Mouse (Mus musculus) embryonic facial prominence, embryonic 13.5 days (tissue): Measurements from ENCODE around the gene Tecr. TPM values are rescaled to one million over a fixed set of nuclear protein-coding genes. Genes with fewer than 3 reads are reported as not detected.

ENCODE experiments used
- ATAC-seq: fragments of 200-750 bp; cut with Nextera tagmentation; 2 replicates; pipeline ENCODE4 v1.8.0; 2017; ENCODE audit warnings: low read depth; ENCODE audit not compliant: insufficient number of reproducible peaks, insufficient read depth, low FRiP score, low TSS enrichment
- H3K27ac ChIP-seq: fragments of 300-500 bp; sonication (generic); 2 replicates; pipeline ENCODE4 v1.5.1; 2015; ENCODE audit warnings: moderate library complexity, mild to moderate bottlenecking, inconsistent platforms
- H3K27me3 ChIP-seq: fragments of 300-500 bp; sonication (generic); 2 replicates; pipeline ENCODE4 v1.6.1; 2015; ENCODE audit warnings: mild to moderate bottlenecking, inconsistent platforms
- H3K36me3 ChIP-seq: fragments of 300-500 bp; sonication (generic); 2 replicates; pipeline ENCODE4 v1.6.1; 2015; ENCODE audit warnings: mild to moderate bottlenecking, inconsistent platforms
- H3K4me1 ChIP-seq: fragments of 300-500 bp; sonication (generic); 2 replicates; pipeline ENCODE4 v1.6.1; 2015; ENCODE audit warnings: inconsistent platforms
- H3K4me2 ChIP-seq: fragments of 300-500 bp; sonication (generic); 2 replicates; pipeline ENCODE4 v1.6.1; 2015; ENCODE audit warnings: moderate library complexity, mild to moderate bottlenecking, inconsistent platforms
- H3K4me3 ChIP-seq: fragments of 300-500 bp; sonication (generic); 2 replicates; pipeline ENCODE4 v1.5.1; 2015; ENCODE audit warnings: mild to moderate bottlenecking, inconsistent platforms
- H3K9ac ChIP-seq: fragments of 300-500 bp; sonication (generic); 2 replicates; pipeline ENCODE4 v1.6.1; 2015; ENCODE audit warnings: mild to moderate bottlenecking, inconsistent platforms
- H3K9me3 ChIP-seq: fragments of 300-500 bp; sonication (generic); 2 replicates; pipeline ENCODE4 v1.6.1; 2016; ENCODE audit warnings: inconsistent platforms
- WGBS: fragments of 180-500 bp; shearing (Covaris S2); methylation state at CpG from one replicate; pipeline ENCODE4 v1.1.7; 2015; ENCODE audit warnings: mixed read lengths; 5-methylcytosine and 5-hydroxymethylcytosine counted together
- polyA plus RNA-seq: library from polyadenylated mRNA; unstranded; fragments of >200 nt; fragmentation: Nextera tagmentation; extraction: Ambion mirVana; gene quantifications from 2 replicates; pipeline ENCODE4 v1.2.1, GENCODE M21; 2015

The Tecr gene
- polyA plus RNA-seq, 1 experiment from 2014 or later, result 624 TPM

GRCm38 (mm10) chr8:83593325-83594166 lies 14.2 kb downstream of the Tecr start:
- H3K9me3 ChIP-seq, result no peaks in the 10 kb centered on the region
- ATAC-seq, result no peak
- peak overlapping the region; percentile 85 for H3K4me2 ChIP-seq
- H3K4me3 ChIP-seq, result peak overlapping the region; percentile 84
- peaks cover 16% of the 10 kb centered on the region; the same call in 1 of the 2 replicates for H3K36me3 ChIP-seq
- whole genome bisulfite sequencing, result 3% methylated on average over 22 of the region's 22 CpGs
- peaks cover 31% of the 10 kb centered on the region for H3K4me1 ChIP-seq
- peak overlapping the region; percentile 83 for H3K27ac ChIP-seq
- no peaks in the 10 kb centered on the region for H3K27me3 ChIP-seq
- H3K9ac ChIP-seq, result peak overlapping the region; percentile 87

DNA sequence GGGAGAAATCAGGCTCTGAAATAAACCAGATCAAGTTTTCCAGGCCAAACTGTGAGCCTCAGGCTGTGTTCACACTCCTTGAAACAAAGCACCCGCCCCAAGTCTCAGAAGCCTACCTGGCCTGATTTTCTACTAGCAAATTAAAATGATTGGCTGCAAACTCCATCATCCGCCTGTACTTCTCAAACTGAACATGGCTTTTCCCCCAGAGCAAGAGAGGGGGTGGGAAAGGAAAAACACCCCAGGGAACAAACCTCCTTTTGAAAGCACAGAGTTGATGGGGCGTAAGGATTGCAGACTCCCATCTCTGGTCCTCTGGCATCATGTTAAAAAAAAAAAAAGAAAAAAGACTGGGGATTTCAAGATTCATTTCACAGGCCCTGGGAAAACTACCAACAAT lies 15.1 kb downstream of the Tecr start:
- Histone ChIP-seq H3K9me3 (no peaks in the 10 kb centered on the region), H3K36me3 (peaks cover 23% of the 10 kb centered on the region; the same call in 1 of the 2 replicates), H3K4me3 (peak overlapping the region; percentile 84), H3K4me1 (peaks cover 31% of the 10 kb centered on the region), H3K9ac (peak overlapping the region; percentile 87), H3K4me2 (peak overlapping the region; percentile 85), H3K27me3 (no peaks in the 10 kb centered on the region), H3K27ac (peak overlapping the region; percentile 39; the same call in 1 of the 2 replicates)
- ATAC-seq, result no peak
- 47% methylated on average over 3 of the region's 3 CpGs for WGBS

GRCm38 (mm10) chr8:83590488-83591023 lies 17.2 kb downstream of the Tecr start:
- Histone ChIP-seq H3K4me2 (no peak overlapping the region), H3K36me3 (peaks cover 28% of the 10 kb centered on the region), H3K9ac (peak overlapping the region; percentile 27; the same call in 1 of the 2 replicates), H3K27me3 (no peaks in the 10 kb centered on the region), H3K9me3 (no peaks in the 10 kb centered on the region), H3K4me3 (no peak overlapping the region), H3K4me1 (peaks cover 31% of the 10 kb centered on the region), H3K27ac (no peak overlapping the region)
- ATAC-seq, result no peak
- WGBS, result 79% methylated on average over 7 of the region's 7 CpGs

- H3K9ac ChIP-seq, result no peak overlapping the region
- H3K4me1 ChIP-seq, result peaks cover 31% of the 10 kb centered on the region
- H3K4me3 ChIP-seq, result no peak overlapping the region
- no peak for ATAC-seq
- no peaks in the 10 kb centered on the region for H3K27me3 ChIP-seq
- no peak overlapping the region for H3K4me2 ChIP-seq
- no peaks in the 10 kb centered on the region for H3K9me3 ChIP-seq
- 93% methylated on average over 5 of the region's 5 CpGs for WGBS
- peaks cover 41% of the 10 kb centered on the region for H3K36me3 ChIP-seq
- no peak overlapping the region for H3K27ac ChIP-seq
Observed at GRCm38 (mm10) chr8:83588886-83589285, 18.9 kb downstream of the Tecr start.

DNA sequence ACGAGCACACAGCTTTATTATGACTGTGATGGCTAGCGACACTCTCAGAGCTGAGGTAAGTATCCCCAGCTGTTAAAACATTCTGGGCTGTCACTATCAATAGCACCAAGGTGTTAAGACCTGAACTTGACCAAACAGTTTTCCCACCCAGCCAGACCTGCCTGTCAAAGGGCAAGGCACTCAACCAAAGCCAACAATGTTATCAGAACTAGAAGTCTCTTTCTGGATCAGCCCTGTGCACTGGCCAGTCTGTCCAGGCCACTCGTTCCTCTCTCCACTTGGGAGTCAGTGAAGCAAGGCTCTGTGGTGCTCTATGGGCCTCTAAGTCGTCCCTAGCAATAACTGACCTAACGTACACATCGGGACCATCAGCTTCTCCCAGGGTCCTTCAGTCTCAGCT lies 20.1 kb downstream of the Tecr start:
- no peak for ATAC-seq
- Histone ChIP-seq H3K27ac (no peak overlapping the region), H3K9me3 (no peaks in the 10 kb centered on the region), H3K4me3 (no peak overlapping the region), H3K27me3 (no peaks in the 10 kb centered on the region), H3K4me2 (no peak overlapping the region), H3K4me1 (peaks cover 22% of the 10 kb centered on the region), H3K36me3 (peaks cover 52% of the 10 kb centered on the region), H3K9ac (no peak overlapping the region)
- WGBS, result 84% methylated on average over 6 of the region's 6 CpGs

- no peaks in the 10 kb centered on the region for H3K9me3 ChIP-seq
- no peak overlapping the region for H3K9ac ChIP-seq
- no peaks in the 10 kb centered on the region for H3K27me3 ChIP-seq
- H3K36me3 ChIP-seq, result peaks cover 54% of the 10 kb centered on the region
- H3K4me3 ChIP-seq, result no peak overlapping the region
- ATAC-seq, result no peak
- WGBS, result 83% methylated on average over 3 of the region's 3 CpGs
- no peak overlapping the region for H3K4me2 ChIP-seq
- H3K4me1 ChIP-seq, result peaks cover 7% of the 10 kb centered on the region
- no peak overlapping the region for H3K27ac ChIP-seq
Observed at GRCm38 (mm10) chr8:83585333-83585732, 22.4 kb downstream of the Tecr start.

DNA sequence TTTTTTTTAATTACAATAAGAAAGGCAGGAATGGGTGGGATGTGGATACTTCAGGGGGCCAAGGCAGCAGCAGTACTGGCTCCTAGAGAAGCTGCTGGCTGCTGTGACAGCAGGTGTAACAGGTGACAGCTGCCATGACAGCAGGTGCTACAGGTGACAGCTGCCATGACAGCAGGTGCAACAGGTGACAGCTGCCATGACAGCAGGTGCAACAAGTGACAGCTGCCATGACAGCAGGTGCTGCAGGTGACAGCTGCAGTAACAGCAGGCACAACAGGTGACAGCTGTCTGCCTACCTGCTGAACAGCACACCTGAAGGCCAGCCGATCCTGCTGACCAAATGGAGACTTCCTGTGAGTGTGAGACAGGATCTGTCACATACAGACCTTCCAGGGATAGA lies 23.0 kb downstream of the Tecr start:
- Histone ChIP-seq H3K36me3 (peaks cover 50% of the 10 kb centered on the region), H3K4me2 (no peak overlapping the region), H3K4me3 (no peak overlapping the region), H3K9me3 (no peaks in the 10 kb centered on the region), H3K27me3 (no peaks in the 10 kb centered on the region), H3K4me1 (peaks cover 5% of the 10 kb centered on the region; the same call in 1 of the 2 replicates), H3K9ac (no peak overlapping the region), H3K27ac (no peak overlapping the region)
- WGBS, result 76% methylated on average over 1 of the region's 1 CpGs
- ATAC-seq, result no peak

GRCm38 (mm10) chr8:83583236-83583635 lies 24.5 kb downstream of the Tecr start:
- H3K4me2 ChIP-seq, result no peak overlapping the region
- no peak for ATAC-seq
- no peaks in the 10 kb centered on the region for H3K27me3 ChIP-seq
- H3K36me3 ChIP-seq, result peaks cover 48% of the 10 kb centered on the region
- H3K4me1 ChIP-seq, result peaks cover 19% of the 10 kb centered on the region
- 83% methylated on average over 15 of the region's 15 CpGs for WGBS
- no peak overlapping the region for H3K4me3 ChIP-seq
- no peaks in the 10 kb centered on the region for H3K9me3 ChIP-seq
- H3K9ac ChIP-seq, result no peak overlapping the region
- H3K27ac ChIP-seq, result no peak overlapping the region

- H3K36me3 ChIP-seq, result peaks cover 42% of the 10 kb centered on the region
- WGBS, result 89% methylated on average over 8 of the region's 8 CpGs
- peaks cover 27% of the 10 kb centered on the region for H3K4me1 ChIP-seq
- no peak for ATAC-seq
- H3K27me3 ChIP-seq, result no peaks in the 10 kb centered on the region
- no peak overlapping the region for H3K27ac ChIP-seq
- no peak overlapping the region for H3K9ac ChIP-seq
- no peak overlapping the region for H3K4me3 ChIP-seq
- no peaks in the 10 kb centered on the region for H3K9me3 ChIP-seq
- H3K4me2 ChIP-seq, result no peak overlapping the region
Observed at GRCm38 (mm10) chr8:83582226-83582625, 25.5 kb downstream of the Tecr start.

GRCm38 (mm10) chr8:83580826-83581225 lies 26.9 kb downstream of the Tecr start:
- Histone ChIP-seq H3K27me3 (no peaks in the 10 kb centered on the region), H3K9ac (no peak overlapping the region), H3K9me3 (no peaks in the 10 kb centered on the region), H3K36me3 (peaks cover 39% of the 10 kb centered on the region), H3K27ac (no peak overlapping the region), H3K4me2 (no peak overlapping the region), H3K4me1 (peaks cover 41% of the 10 kb centered on the region), H3K4me3 (no peak overlapping the region)
- no peak for ATAC-seq
- WGBS, result 87% methylated on average over 8 of the region's 8 CpGs

GRCm38 (mm10) chr8:83579676-83580075 lies 28.1 kb downstream of the Tecr start:
- Histone ChIP-seq H3K36me3 (peaks cover 33% of the 10 kb centered on the region), H3K27ac (0 out of 2 replicates have a peak overlapping the region, but pooled peaks have one; percentile 12), H3K4me2 (no peak overlapping the region), H3K9me3 (no peaks in the 10 kb centered on the region), H3K4me1 (peaks cover 52% of the 10 kb centered on the region), H3K27me3 (no peaks in the 10 kb centered on the region), H3K9ac (0 out of 2 replicates have a peak overlapping the region, but pooled peaks have one; percentile 16), H3K4me3 (no peak overlapping the region)
- ATAC-seq, result no peak
- 86% methylated on average over 8 of the region's 8 CpGs for WGBS
